ENCODE assay signal across 30 mouse cellular contexts in genomic region chr15:99638124-99638485, GRCm38 (mm10). TPM values are rescaled to one million over a fixed set of nuclear protein-coding genes. Genes with fewer than 3 reads are reported as not detected.
DNase-seq lines count a peak whose midpoint lies in the region; ATAC-seq and TF ChIP-seq lines count a peak whose summit lies in the region.
"Had no signal": no experiment of that assay in that cellular context is flagged by ENCODE, and none has a peak within 500 bp of the region (broad histone marks: within the 10 kb centered on the region; RNA-seq: fewer than 3 reads in every experiment).

No protein-coding gene starts in this region.

- H3K27me3 ChIP-seq in neural tube, embryonic 11.5 days (ENCODE audit: control insufficient read depth, insufficient read depth, low read length), result no peaks in the 10 kb centered on the region
- no peaks in the 10 kb centered on the region for H3K27me3 ChIP-seq in hindbrain, embryonic 16.5 days (replicated peaks; ENCODE audit: control insufficient read depth, insufficient read depth, low read length)
- no peaks in the 10 kb centered on the region for H3K27me3 ChIP-seq in midbrain, embryonic 15.5 days (replicated peaks)
- no peaks in the 10 kb centered on the region for H3K27me3 ChIP-seq in thymus, adult 2 months (ENCODE audit: control insufficient read depth, insufficient read depth, low read length)
- H3K27me3 ChIP-seq: embryonic facial prominence, embryonic 15.5 days; heart, embryonic 13.5 days; intestine, embryonic 15.5 days; lung, embryonic 15.5 days had no signal

- no peak for TF ChIP-seq POLR2A in thymus, adult 2 months (IDR thresholded peaks at IDR 0.05; ENCODE audit: control insufficient read depth, extremely low read depth, insufficient read depth, low read length, poor library complexity)

- no peak overlapping the region for H3K9ac ChIP-seq in neural tube, embryonic 11.5 days (ENCODE audit: low read length)
- no peak overlapping the region for H3K9ac ChIP-seq in hindbrain, embryonic 16.5 days (ENCODE audit: low read depth, low read length)
- H3K9ac ChIP-seq in midbrain, embryonic 15.5 days, result no peak overlapping the region
- H3K9ac ChIP-seq: embryonic facial prominence, embryonic 15.5 days; heart, embryonic 13.5 days; intestine, embryonic 15.5 days; liver, embryonic 14.5 days; lung, embryonic 15.5 days had no signal

- no peak overlapping the region for H3K4me3 ChIP-seq in neural tube, embryonic 11.5 days (ENCODE audit: low read depth, low read length)
- H3K4me3 ChIP-seq in hindbrain, embryonic 16.5 days (ENCODE audit: low read length), result no peak overlapping the region
- H3K4me3 ChIP-seq in midbrain, embryonic 15.5 days, result no peak overlapping the region
- H3K4me3 ChIP-seq in thymus, adult 2 months (ENCODE audit: control insufficient read depth, insufficient read depth, low read length), result no peak overlapping the region
- H3K4me3 ChIP-seq: embryonic facial prominence, embryonic 15.5 days; heart, embryonic 13.5 days; intestine, embryonic 15.5 days; lung, embryonic 15.5 days had no signal

- peaks cover 12% of the 10 kb centered on the region for H3K36me3 ChIP-seq in neural tube, embryonic 11.5 days (ENCODE audit: control insufficient read depth, insufficient read depth, low read length)
- no peaks in the 10 kb centered on the region for H3K36me3 ChIP-seq in hindbrain, embryonic 16.5 days (ENCODE audit: control insufficient read depth, insufficient read depth, low read length)
- no peaks in the 10 kb centered on the region; the same call in 1 of the 2 replicates for H3K36me3 ChIP-seq in midbrain, embryonic 15.5 days (replicated peaks)
- peaks cover 61% of the 10 kb centered on the region for H3K36me3 ChIP-seq in thymus, adult 2 months (ENCODE audit: control insufficient read depth, insufficient read depth, low read length)

- H3K27ac ChIP-seq in neural tube, embryonic 11.5 days (ENCODE audit: low read depth, low read length), result peak overlapping the region; percentile 78
- peak overlapping the region; percentile 70; the same call in 1 of the 2 replicates for H3K27ac ChIP-seq in hindbrain, embryonic 16.5 days (ENCODE audit: low read depth, low read length)
- peak overlapping the region; percentile 81 for H3K27ac ChIP-seq in midbrain, embryonic 15.5 days
- H3K27ac ChIP-seq in thymus, adult 2 months (ENCODE audit: control insufficient read depth, insufficient read depth, low read length), result no peak overlapping the region
- H3K27ac ChIP-seq: embryonic facial prominence, embryonic 15.5 days; heart, embryonic 13.5 days; intestine, embryonic 15.5 days; kidney, postnatal 0 days; liver, embryonic 14.5 days; lung, embryonic 15.5 days had no signal

- no peak overlapping the region for H3K4me2 ChIP-seq in neural tube, embryonic 11.5 days (ENCODE audit: low read depth)
- H3K4me2 ChIP-seq in hindbrain, embryonic 16.5 days (ENCODE audit: low read length), result no peak overlapping the region
- H3K4me2 ChIP-seq in midbrain, embryonic 15.5 days, result no peak overlapping the region
- H3K4me2 ChIP-seq: embryonic facial prominence, embryonic 15.5 days; heart, embryonic 13.5 days; intestine, embryonic 15.5 days; lung, embryonic 15.5 days had no signal

- H3K9me3 ChIP-seq in neural tube, embryonic 11.5 days (ENCODE audit: control insufficient read depth, low read length), result no peaks in the 10 kb centered on the region
- H3K9me3 ChIP-seq in hindbrain, embryonic 16.5 days (ENCODE audit: control insufficient read depth, low read length), result no peaks in the 10 kb centered on the region
- H3K9me3 ChIP-seq in midbrain, embryonic 15.5 days, result no peaks in the 10 kb centered on the region
- H3K9me3 ChIP-seq: embryonic facial prominence, embryonic 15.5 days; G1E; heart, embryonic 13.5 days; intestine, embryonic 15.5 days; lung, embryonic 15.5 days had no signal

- ATAC-seq in neural tube, embryonic 11.5 days (ENCODE audit: insufficient read depth, low FRiP score, low TSS enrichment), result no peak
- ATAC-seq in hindbrain, embryonic 16.5 days, result no peak
- ATAC-seq in midbrain, embryonic 15.5 days (replicated peaks), result 0 out of 2 replicates have a peak, but pooled peaks have one; percentile 67
- ATAC-seq: activated CD4-positive, CD25-positive, alpha-beta regulatory T cell, adult 4 months; intestine, embryonic 15.5 days had no signal

- no peak for DNase-seq in neural tube, embryonic 11.5 days (ENCODE audit: low spot score)
- no peak for DNase-seq in neural tube, embryonic 10.5 days (ENCODE audit: extremely low spot score, low spot score)
- no peak for DNase-seq in frontal cortex, postnatal 36 days (ENCODE audit: low spot score in 2 of 2)
- DNase-seq in thymus, adult 2 months, result no peak
- no peak for DNase-seq in kidney, adult 9 months
- DNase-seq in gastrocnemius, adult 18-20 months (ENCODE audit: low spot score), result no peak
- DNase-seq: adrenal gland, postnatal 14 days; cerebellum, adult 11 months; cerebellum, postnatal 25 days; lung, postnatal 4 days; spleen, adult 18-20 months had no signal

- no peaks in the 10 kb centered on the region for H3K4me1 ChIP-seq in neural tube, embryonic 11.5 days (ENCODE audit: control insufficient read depth, insufficient read depth, low read length)
- peaks cover 11% of the 10 kb centered on the region for H3K4me1 ChIP-seq in hindbrain, embryonic 16.5 days (ENCODE audit: control insufficient read depth, insufficient read depth, low read depth, low read length)
- H3K4me1 ChIP-seq in midbrain, embryonic 15.5 days, result peaks cover 25% of the 10 kb centered on the region
- H3K4me1 ChIP-seq in thymus, adult 2 months (replicated peaks; ENCODE audit: control insufficient read depth, insufficient read depth, low read length), result no peaks in the 10 kb centered on the region
- H3K4me1 ChIP-seq: intestine, embryonic 15.5 days; lung, embryonic 15.5 days had no signal

- 90% methylated on average over 5 of the region's 5 CpGs for WGBS in neural tube, embryonic 11.5 days
- WGBS in hindbrain, embryonic 16.5 days, result 66% methylated on average over 5 of the region's 5 CpGs
- 58% methylated on average over 5 of the region's 5 CpGs for WGBS in midbrain, embryonic 15.5 days
- WGBS in thymus, adult 2 months, result 96% methylated on average over 5 of the region's 5 CpGs

- TF ChIP-seq CTCF in thymus, adult 2 months (IDR thresholded peaks at IDR 0.05; ENCODE audit: borderline replicate concordance, control insufficient read depth, extremely low read depth, insufficient read depth, low read length, poor library complexity), result no peak

RNA-seq across cellular contexts. Expression of gene Racgap1, which starts 13.4 kb away (rescaled TPM):
- 175 and 185 TPM in 2 replicates for polyA plus RNA-seq in neural tube, embryonic 11.5 days (2014; fragmentation: Nextera tagmentation; extraction: Ambion mirVana)
- 56.7 and 64.6 TPM in 2 replicates for polyA plus RNA-seq in hindbrain, embryonic 16.5 days (2015; fragmentation: Nextera tagmentation; extraction: Ambion mirVana)
- polyA plus RNA-seq in midbrain, embryonic 15.5 days (2015; fragmentation: Nextera tagmentation; extraction: Ambion mirVana), result 49.0 and 56.9 TPM in 2 replicates
- polyA plus RNA-seq in thymus, adult 2 months (2012; rRNA removed), result 80.2 and 95.6 TPM in 2 replicates
- total RNA-seq in gastrocnemius, adult 18-20 months (2021), result under 1 TPM; 0.57 to 0.69 TPM

RNA-seq across cellular contexts. Expression of gene Asic1, which starts 32.1 kb away (rescaled TPM):
- polyA plus RNA-seq in neural tube, embryonic 11.5 days (2014; fragmentation: Nextera tagmentation; extraction: Ambion mirVana), result 15.1 and 17.0 TPM in 2 replicates
- 45.1 and 59.4 TPM in 2 replicates for polyA plus RNA-seq in hindbrain, embryonic 16.5 days (2015; fragmentation: Nextera tagmentation; extraction: Ambion mirVana)
- polyA plus RNA-seq in midbrain, embryonic 15.5 days (2015; fragmentation: Nextera tagmentation; extraction: Ambion mirVana), result 64.0 and 65.9 TPM in 2 replicates
- polyA plus RNA-seq in thymus, adult 2 months (2012; rRNA removed), result 0.13 and 0.19 TPM in 2 replicates
- total RNA-seq in gastrocnemius, adult 18-20 months (2021), result under 1 TPM in 1 of 2 experiments, not detected in 1; 0.11 TPM
- total RNA-seq: gastrocnemius, adult 8-10 months; granulocyte monocyte progenitor cell, adult 5-6 weeks had no signal
- polyA plus RNA-seq: G1E had no signal

RNA-seq across cellular contexts. Expression of gene Aqp6, which starts 36.9 kb away (rescaled TPM):
- polyA plus RNA-seq in neural tube, embryonic 11.5 days (2014; fragmentation: Nextera tagmentation; extraction: Ambion mirVana), result 0.64 and 0.66 TPM in 2 replicates
- 0.68 and 0.70 TPM in 2 replicates for polyA plus RNA-seq in hindbrain, embryonic 16.5 days (2015; fragmentation: Nextera tagmentation; extraction: Ambion mirVana)
- polyA plus RNA-seq in midbrain, embryonic 15.5 days (2015; fragmentation: Nextera tagmentation; extraction: Ambion mirVana), result 0.41 and 0.49 TPM in 2 replicates
- 0.24 and 0.40 TPM in 2 replicates for polyA plus RNA-seq in thymus, adult 2 months (2012; rRNA removed)
- total RNA-seq in gastrocnemius, adult 18-20 months (2021), result not detected
- total RNA-seq: adrenal gland, postnatal 14 days; G1E; gastrocnemius, adult 8-10 months; granulocyte monocyte progenitor cell, adult 5-6 weeks; heart, postnatal 25 days had no signal
- polyA plus RNA-seq: activated CD4-positive, CD25-positive, alpha-beta regulatory T cell, adult 4 months; embryonic facial prominence, embryonic 15.5 days; G1E; heart, embryonic 13.5 days; intestine, embryonic 15.5 days; liver, embryonic 14.5 days; lung, embryonic 15.5 days; stomach, embryonic 14.5 days; thymus, postnatal 0 days had no signal

RNA-seq across cellular contexts. Expression of gene Aqp5, which starts 47.5 kb away (rescaled TPM):
- 0.27 and 0.59 TPM in 2 replicates for polyA plus RNA-seq in neural tube, embryonic 11.5 days (2014; fragmentation: Nextera tagmentation; extraction: Ambion mirVana)
- polyA plus RNA-seq in hindbrain, embryonic 16.5 days (2015; fragmentation: Nextera tagmentation; extraction: Ambion mirVana), result 0.70 and 0.95 TPM in 2 replicates
- polyA plus RNA-seq in midbrain, embryonic 15.5 days (2015; fragmentation: Nextera tagmentation; extraction: Ambion mirVana), result 1.3 and 1.4 TPM in 2 replicates
- polyA plus RNA-seq in thymus, adult 2 months (2012; rRNA removed), result 2.7 and 3.3 TPM in 2 replicates
- total RNA-seq in gastrocnemius, adult 18-20 months (2021), result under 1 TPM in 1 of 2 experiments, not detected in 1; 0.30 TPM
- total RNA-seq: gastrocnemius, adult 8-10 months; granulocyte monocyte progenitor cell, adult 5-6 weeks; layer of hippocampus, postnatal 14 days had no signal
- polyA plus RNA-seq: activated CD4-positive, CD25-positive, alpha-beta regulatory T cell, adult 4 months; G1E had no signal

RNA-seq across cellular contexts. Expression of gene Aqp2, which starts 59.2 kb away (rescaled TPM):
- polyA plus RNA-seq in neural tube, embryonic 11.5 days (2014; fragmentation: Nextera tagmentation; extraction: Ambion mirVana), result not detected in 2 replicates
- polyA plus RNA-seq in hindbrain, embryonic 16.5 days (2015; fragmentation: Nextera tagmentation; extraction: Ambion mirVana), result 0.11 TPM in 1 of 2 replicates, not detected in the other
- not detected in 2 replicates for polyA plus RNA-seq in midbrain, embryonic 15.5 days (2015; fragmentation: Nextera tagmentation; extraction: Ambion mirVana)
- polyA plus RNA-seq in thymus, adult 2 months (2012; rRNA removed), result 0.47 TPM in 1 of 2 replicates, not detected in the other
- total RNA-seq in gastrocnemius, adult 18-20 months (2021), result not detected
- total RNA-seq: gastrocnemius, adult 8-10 months; granulocyte monocyte progenitor cell, adult 5-6 weeks; heart, postnatal 25 days; layer of hippocampus, postnatal 14 days; left cerebral cortex, postnatal 10 days had no signal
- polyA plus RNA-seq: activated CD4-positive, CD25-positive, alpha-beta regulatory T cell, adult 4 months; embryonic facial prominence, embryonic 15.5 days; G1E; heart, embryonic 13.5 days; intestine, embryonic 15.5 days; limb, embryonic 14.5 days; liver, embryonic 14.5 days; stomach, embryonic 14.5 days; thymus, postnatal 0 days; urinary bladder, adult 2 months had no signal

Comparison
In these comparisons a context has a peak if more than half of its experiments do, and no peak if none do; other contexts are left out.
1. RNA of gene Asic1, which starts 32.1 kb away (polyA plus RNA-seq): 64.0 to 65.9 TPM in midbrain, embryonic 15.5 days, 45.1 to 59.4 TPM in hindbrain, embryonic 16.5 days and 15.1 to 17.0 TPM in neural tube, embryonic 11.5 days; 0.13 to 0.19 TPM in thymus, adult 2 months; every median in the first group is over 10 times any median in the second.